Mouse (Mus musculus): ENCODE data around the gene Rpgrip1.
"Not testable (repeated sequence)": the region's sequence is repeated elsewhere in the genome, so short reads cannot be mapped to it uniquely, and the experiment has no call there.

Rpgrip1 gene

GRCm38 (mm10) chr14:52110346-52110745 lies at the start of gene Rpgrip1:
Gene Rpgrip1, plus strand, starts transcription at chr14:52110704.
- DNase-seq = no peak

GRCm38 (mm10) chr14:52060800-52061199 lies 49.7 kb upstream of the Rpgrip1 start:
- peak; percentile 98 for DNase-seq

- DNase-seq = peak; percentile 72
Measured at GRCm38 (mm10) chr14:52061798-52062197, 48.7 kb upstream of the Rpgrip1 start.

GRCm38 (mm10) chr14:52066135-52066534 lies 44.4 kb upstream of the Rpgrip1 start:
- DNase-seq = no peak

GRCm38 (mm10) chr14:52071599-52072137 lies 38.8 kb upstream of the Rpgrip1 start:
- DNase-seq = no peak

- DNase-seq = no peak
Measured at GRCm38 (mm10) chr14:52083083-52083482, 27.4 kb upstream of the Rpgrip1 start.

GRCm38 (mm10) chr14:52094533-52094932 lies 16.0 kb upstream of the Rpgrip1 start:
- DNase-seq = no peak

GRCm38 (mm10) chr14:52097191-52097590 lies 13.3 kb upstream of the Rpgrip1 start:
- not testable (repeated sequence) for DNase-seq

GRCm38 (mm10) chr14:52098387-52098786 lies 12.1 kb upstream of the Rpgrip1 start:
- not testable (repeated sequence) for DNase-seq

- no peak for DNase-seq
Measured at GRCm38 (mm10) chr14:52099563-52099962, 10.9 kb upstream of the Rpgrip1 start.

GRCm38 (mm10) chr14:52100170-52100960 lies 10.1 kb upstream of the Rpgrip1 start:
- no peak for DNase-seq

- no peak for DNase-seq
Measured at GRCm38 (mm10) chr14:52101285-52102157, 9.0 kb upstream of the Rpgrip1 start.

GRCm38 (mm10) chr14:52103474-52103855 lies 7.0 kb upstream of the Rpgrip1 start:
- DNase-seq = no peak

GRCm38 (mm10) chr14:52103856-52104676 lies 6.4 kb upstream of the Rpgrip1 start, which contains the start of gene Hnrnpc:
Gene Hnrnpc, minus strand, starts transcription at chr14:52104028.
- peak; percentile 100 for DNase-seq

GRCm38 (mm10) chr14:52104677-52105285 lies 5.7 kb upstream of the Rpgrip1 start:
- peak; percentile 40 for DNase-seq

- DNase-seq = no peak
Measured at GRCm38 (mm10) chr14:52105308-52105707, 5.2 kb upstream of the Rpgrip1 start.

GRCm38 (mm10) chr14:52106741-52107140 lies 3.8 kb upstream of the Rpgrip1 start:
- DNase-seq = peak; percentile 78

- no peak for DNase-seq
Measured at GRCm38 (mm10) chr14:52108025-52108424, 2.5 kb upstream of the Rpgrip1 start.

GRCm38 (mm10) chr14:52114101-52114500 lies 3.6 kb downstream of the Rpgrip1 start:
- no peak for DNase-seq

GRCm38 (mm10) chr14:52117241-52117640 lies 6.7 kb downstream of the Rpgrip1 start:
- no peak for DNase-seq

- DNase-seq = no peak
Measured at GRCm38 (mm10) chr14:52118456-52118822, 7.9 kb downstream of the Rpgrip1 start.

All from cerebellum, adult 9-11 months (tissue).